Mouse (Mus musculus) cerebellum, adult (tissue): ENCODE results near the gene Col12a1.

Experiments
- ATAC-seq: cut with Nextera tagmentation; 2 replicates; pipeline ENCODE4 v1.9.2; 2017; ENCODE audit warnings: mild to moderate bottlenecking, moderate library complexity, mixed read lengths; ENCODE audit not compliant: insufficient number of reproducible peaks, low FRiP score, low TSS enrichment

Gene Col12a1

DNA sequence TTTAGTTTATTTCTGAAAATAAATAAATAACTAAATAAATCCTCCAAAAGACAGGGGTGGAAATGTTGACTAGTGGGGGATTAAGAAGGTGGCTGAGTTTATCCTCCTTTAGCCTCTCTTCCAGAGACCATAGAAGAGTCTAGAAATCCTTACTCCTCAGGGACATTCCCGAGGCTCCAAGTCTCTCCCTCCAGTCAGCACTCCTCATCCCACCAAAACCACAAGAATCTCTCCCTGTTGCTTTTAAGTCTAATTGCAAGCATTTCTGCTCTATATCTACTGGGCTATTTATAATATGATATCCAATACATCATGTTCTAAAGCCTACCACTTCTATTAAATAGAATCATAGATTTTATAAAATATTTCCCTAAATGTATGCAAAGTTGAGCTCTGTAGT lies 109.8 kb downstream of the Col12a1 start:
- no peak for ATAC-seq

DNA sequence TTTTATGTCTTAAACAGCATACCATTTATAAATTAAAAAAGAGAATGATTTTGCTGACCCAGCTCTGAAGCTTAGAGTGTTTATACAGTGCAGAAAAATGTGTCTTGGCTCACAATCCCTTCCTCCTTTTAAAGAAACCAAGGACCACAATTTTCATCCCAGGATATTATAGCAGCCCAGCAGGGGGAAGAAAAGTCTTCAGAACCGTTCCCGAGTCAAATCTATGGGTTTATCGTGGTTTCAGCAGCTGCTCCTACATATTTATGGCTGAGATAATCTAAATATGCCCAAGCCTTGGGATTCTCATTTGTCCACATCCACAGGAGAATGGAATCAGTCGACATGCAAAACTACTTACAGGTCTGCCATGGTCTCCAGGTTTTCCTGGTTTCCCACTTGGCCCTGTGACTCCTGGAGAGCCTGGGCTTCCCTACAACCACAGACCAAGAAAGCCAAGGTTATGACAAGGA lies 110.5 kb downstream of the Col12a1 start:
- ATAC-seq, result no peak

DNA sequence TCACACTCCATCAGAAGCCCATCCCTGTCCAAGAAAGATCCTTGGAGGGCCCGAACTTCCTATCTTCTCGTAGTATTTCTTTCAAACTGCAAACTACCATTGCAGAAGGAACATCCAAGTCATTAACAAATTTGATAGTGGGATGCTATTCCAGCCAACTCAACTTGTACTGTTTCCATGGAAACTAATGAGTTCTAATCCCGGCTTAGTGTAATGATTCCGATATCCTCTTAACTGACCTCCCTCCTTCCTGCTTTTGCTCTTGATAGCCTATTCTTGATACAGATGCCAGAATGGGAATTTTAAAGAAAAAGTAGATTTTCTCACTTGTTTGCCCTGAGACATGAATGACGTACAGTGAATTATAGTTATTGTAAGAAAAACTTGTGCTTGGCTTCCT lies 112.5 kb downstream of the Col12a1 start:
- no peak for ATAC-seq

DNA sequence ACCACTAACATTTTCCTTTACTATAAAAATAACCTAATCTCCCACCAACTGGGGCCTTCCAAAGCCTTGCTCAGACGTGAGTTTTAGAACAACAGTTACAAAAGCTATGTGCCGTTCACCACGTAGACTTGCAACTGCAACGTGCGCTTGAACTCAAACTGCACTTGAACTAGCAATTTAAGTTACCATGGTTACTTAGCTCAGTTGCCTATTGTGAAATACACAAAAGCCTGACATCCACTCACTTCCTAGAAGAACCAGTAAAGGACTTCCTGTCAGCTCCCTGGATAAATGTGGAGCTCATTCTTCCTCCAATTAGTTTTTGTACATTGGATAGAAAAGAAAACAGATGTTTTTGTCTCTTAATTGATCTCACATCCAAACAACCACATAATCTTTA lies 112.9 kb downstream of the Col12a1 start:
- no peak for ATAC-seq

DNA sequence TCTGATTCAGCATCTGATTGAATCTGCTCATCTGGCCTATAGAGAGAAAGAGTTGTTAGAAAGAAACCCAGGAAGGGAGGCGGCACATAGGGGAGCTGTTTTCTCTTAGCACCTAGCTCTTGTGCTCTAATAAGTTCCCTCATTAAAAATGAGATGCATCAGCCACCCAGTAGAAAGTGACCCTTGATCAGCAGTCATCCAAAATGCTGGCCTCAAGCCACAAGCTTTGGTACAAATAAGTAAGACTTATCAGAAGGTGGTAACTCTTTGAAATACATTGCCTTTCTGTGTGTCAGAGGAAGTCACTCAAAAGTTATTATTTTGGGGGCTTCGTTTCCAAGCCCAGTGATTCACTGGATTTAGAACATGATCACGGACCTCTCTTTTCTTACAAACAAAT lies 114.1 kb downstream of the Col12a1 start:
- ATAC-seq, result no peak

DNA sequence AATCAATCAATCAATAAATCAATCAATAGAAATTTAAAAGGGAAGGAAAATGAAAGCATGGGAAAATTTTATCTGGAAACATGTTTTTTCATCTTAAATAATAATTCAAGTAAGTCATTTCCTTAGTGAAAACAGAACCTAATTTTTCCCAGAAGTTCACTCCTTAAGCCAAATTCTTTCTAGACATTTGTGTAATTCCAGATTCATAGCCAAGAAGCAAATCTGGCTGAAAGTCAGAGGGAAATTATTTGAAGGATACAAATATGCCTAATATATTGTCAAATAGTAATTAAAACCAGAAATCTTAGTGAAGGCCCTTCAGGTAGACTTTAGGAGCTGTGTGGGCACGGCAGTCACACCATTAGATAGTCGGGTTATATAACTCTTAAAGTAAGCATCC lies 115.2 kb downstream of the Col12a1 start:
- ATAC-seq, result no peak

DNA sequence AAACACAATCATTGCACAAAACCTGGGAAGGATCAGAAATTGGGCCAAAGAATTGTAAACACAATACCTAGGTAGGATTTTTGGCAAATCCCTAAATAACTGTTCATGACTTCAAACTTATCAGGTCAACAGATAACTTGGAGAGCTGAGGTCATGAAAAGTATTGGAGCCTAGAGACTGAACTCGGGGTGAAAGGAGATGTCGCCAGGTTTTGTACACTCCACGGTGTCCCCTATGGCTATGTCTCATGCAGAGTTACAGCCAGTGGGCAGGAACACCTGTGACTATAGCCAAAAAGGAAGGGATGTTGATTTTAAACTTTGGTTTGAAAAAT lies 118.4 kb downstream of the Col12a1 start:
- ATAC-seq, result no peak

DNA sequence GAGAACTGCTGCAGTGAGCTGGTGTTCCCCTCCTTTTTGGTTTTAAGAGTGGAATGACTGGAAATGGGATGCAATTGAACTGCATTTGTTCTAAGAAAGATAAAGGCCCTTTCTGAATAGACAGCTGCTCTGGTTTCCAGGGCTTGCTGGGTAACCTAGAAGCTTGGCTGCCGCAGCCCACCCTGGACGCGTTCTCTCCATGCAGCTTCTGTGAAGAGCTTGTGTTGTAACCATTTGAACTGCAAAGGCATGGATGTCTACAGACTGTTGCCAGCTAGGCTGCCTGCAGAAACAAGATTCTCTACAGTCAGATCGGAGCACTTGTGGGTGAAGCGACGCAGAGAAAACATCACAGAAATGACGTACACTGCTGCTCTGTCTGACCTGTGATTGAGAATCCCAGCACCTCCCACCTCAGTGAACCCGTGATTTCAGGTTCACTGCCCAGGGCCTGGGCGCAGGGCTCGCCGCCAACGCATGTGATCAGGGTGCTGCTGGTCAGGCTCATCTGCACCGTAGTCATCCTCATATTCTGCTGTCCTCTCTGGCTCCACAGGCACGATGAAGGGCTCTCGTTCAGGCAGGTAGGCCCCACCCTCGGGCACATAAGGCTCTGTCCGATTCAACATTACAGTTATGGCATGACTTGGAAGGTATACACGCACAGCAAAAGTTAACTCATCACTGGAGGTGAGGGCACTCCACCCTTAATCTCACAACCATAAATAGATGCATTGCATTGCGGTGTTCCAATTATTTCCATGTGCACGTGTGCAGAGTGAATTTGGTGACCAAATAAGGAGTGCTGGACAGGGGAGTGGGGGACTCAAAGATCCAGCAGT lies 119.0 kb downstream of the Col12a1 start:
- ATAC-seq, result no peak

DNA sequence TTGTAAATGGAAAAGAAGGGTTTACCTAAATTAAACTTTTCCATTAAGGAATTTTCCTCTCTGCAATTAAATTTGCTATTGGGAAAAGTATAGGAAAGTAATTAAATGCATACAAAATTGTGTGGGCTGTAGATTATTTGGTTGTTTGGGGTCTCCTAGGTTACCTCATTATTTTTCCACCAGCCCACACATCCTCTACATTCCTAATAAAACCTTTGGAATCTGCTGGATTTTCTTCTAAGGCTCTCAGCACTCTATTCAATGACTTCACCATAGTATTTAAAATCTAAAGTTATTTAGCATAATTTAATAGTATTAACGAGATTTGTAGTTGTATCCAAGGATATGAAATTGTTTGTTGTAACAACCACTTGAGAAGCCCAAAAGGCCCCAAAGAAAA lies 120.1 kb downstream of the Col12a1 start:
- no peak for ATAC-seq

DNA sequence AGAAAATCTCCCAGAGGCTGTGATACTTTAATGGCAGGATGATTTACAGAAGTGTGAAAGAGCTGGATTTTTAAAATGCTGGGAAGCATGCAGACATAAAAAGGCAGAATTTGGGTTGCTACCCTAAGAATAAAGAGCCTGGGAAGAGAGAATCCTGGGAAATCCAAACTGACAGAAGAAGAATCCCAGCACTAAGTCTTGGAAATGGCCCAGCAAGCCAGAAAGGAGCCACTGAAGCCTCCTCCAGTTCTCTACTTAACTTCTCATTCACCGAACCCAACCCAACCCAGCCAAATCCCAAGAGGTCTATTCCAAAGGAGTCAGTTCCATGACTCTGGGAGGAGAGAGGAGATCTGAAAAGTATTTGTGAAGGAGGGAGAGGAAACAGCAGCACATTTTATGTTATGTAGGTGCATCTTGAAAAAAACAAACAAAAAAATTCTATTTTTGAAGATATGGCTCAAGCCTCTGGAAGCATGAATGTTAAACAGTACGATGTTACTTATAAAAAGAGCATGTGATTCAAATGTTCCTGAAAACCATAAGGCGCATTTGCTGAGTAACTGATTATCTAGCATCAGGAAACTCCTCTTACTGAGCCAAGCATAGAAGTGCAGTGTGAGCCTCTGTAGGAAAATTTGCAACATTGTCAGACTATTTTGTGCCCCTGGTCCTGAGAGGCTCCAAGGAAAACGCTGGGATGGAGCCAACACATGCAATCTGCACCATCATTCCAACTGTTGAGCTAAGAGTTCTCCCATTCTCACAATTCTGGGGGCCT lies 132.0 kb downstream of the Col12a1 start:
- ATAC-seq, result no peak

DNA sequence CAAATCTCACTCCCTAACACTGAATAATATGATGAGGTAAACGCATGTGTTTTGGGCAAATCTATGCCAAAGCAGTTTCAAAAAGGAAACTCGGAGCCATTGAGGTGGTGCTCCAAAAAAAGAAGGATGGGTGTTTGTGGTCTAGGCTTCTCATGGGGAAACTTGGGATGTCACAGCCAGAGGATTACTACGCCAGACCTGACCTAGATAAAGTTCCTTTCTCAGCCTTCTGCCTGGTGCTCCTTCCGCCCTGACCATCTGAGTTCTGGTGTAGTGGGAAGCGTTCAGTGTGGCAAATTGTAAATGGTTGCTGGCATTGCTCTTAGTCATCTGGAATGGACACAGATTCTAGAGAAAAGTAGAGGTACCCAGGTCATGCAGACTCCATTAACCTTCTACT lies 151.8 kb downstream of the Col12a1 start:
- ATAC-seq, result no peak

DNA sequence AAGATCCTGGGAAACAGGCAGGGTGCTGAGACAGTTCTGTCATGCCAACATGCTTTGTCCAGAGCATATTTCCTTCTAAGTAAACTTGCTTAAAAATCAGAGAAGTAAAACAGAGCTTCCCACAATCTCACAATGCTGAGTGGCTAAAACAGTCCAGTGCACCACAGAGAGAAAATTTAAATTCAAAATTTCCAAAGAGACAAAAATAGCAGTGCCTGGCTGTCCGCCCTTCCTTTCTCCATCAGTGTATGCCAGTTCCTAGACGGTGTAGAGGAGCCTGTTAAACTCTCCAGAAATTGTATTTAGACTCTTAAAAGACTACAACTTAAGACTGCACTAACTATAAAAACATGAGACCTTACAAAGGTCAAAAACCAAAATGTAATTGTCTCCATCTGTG lies 165.3 kb downstream of the Col12a1 start:
- ATAC-seq, result no peak
